Mouse (Mus musculus) E14TG2a.4 (cell line): ENCODE measurements around the gene Mindy4b-ps.

ENCODE experiments used
- CTCF ChIP-seq: conservative IDR thresholded peaks from 2 replicates; pipeline ENCODE4 v1.5.1; 2014; ENCODE audit warnings: low read length
- NANOG ChIP-seq: IDR thresholded peaks from 2 replicates; pipeline ENCODE4 v1.6.1; 2014; ENCODE audit warnings: borderline replicate concordance, low read length, mixed read lengths

GRCm38 (mm10) chr3:58832888-58833287, 10.8 kb upstream of the Mindy4b-ps start:
- TF ChIP-seq CTCF (no peak), NANOG (no peak)
